Mouse (Mus musculus) right cerebral cortex, postnatal 4 days (tissue): ENCODE data around the gene Nmur1.

Experiments
- DNase-seq: peaks from one replicate; pipeline ENCODE4 v3.0.0-alpha.2; 2022

Nmur1 gene

DNA sequence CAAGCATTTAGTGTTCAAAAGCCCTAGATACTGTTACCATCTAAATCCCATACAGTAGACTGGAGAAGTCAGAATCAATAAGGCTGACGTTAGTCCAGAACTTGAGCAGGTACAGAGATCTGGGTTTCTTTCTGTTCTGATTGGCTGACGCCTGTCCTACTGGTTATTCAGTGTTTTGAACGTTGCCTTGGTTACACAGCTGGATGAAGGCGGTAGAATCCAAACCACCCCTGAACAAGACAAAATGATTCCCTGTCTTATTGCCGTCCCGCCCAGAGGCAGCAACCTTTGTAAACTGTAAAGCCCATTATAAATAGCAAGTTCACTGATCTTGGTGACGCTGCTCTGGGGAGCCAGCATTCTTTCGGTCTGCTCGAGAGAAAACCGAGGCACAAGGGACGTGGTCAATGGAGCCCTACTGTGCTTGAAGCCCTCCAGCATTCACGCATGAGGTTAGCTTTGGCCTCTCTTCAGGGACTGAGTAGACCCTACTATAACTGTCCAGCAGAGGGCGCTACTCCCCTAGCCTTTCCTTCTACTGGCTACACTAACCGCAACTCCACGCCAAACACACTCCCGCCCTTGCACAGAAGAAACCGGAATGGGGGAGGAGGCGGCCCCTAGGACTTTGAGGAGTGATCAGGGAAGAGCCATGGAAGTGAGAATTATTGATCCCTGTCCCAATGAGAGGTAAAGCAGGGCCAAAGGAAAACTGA is 14.3 kb upstream of the Nmur1 start:
- peak; percentile 98 for DNase-seq

DNA sequence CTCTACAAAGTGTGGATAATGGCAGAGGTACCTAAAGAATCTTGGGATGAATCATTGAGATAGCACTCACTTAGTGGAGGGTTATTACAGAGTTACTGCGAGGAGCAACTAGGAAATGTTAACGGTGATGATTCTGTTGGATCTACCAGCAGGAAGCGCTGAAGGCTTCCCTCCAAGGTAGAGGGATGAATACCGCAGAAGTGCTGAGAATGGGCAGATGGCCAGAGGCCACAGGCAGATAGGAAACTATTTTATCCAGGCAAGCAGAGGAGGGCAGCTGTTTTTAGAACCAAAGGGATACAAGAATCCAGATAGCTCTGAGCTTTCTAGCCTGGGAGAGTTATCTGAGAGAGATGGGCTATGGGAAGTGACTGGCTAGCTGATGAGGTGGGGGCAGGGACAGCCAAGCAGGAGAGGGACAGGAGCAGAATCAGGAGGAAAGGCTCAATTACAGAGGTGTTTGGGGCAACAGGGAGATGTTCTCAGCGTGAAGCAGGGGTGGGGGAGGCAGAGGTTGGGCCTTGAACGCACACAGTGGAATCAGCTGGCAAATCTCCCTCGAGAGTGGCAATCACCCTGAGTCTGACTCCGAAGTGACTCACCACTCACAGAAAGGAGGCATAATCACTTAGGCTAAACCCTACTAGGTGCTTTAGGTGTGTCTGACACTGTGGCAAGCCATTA is 13.6 kb upstream of the Nmur1 start:
- DNase-seq: no peak

DNA sequence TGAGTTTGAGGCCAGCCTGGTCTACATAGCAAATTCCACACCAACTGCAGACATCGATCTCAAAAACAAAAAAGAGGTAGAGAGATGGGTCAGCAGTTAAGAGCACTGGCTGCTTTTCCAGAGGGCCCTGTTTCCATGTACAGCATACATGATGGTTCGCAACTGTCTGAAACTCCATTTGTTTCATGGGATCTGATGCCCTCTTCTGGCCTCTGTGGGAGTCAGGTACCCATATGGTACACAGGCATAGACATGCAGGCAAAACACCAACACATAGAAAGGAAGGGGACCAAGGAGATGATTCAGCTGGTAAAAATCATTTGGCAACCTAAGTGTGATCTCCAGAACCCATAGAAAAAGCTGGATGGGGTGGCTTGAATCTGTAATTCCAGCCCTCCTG is 12.5 kb upstream of the Nmur1 start:
- DNase-seq: no peak

DNA sequence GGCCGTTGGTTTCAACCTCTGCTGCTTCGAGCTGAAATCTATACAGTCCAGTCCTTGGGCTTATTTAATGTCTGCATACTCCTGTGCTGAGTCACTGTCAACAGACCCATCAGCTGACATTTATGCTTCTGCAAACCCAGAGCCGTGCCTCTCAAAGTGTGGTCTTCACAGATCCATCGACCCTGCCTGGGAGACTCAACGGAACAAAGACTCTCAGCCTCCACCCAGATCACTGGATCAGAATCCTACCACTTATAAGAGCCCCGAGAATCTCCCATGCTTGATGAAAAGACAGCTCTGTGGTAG is 11.9 kb upstream of the Nmur1 start:
- no peak for DNase-seq

DNA sequence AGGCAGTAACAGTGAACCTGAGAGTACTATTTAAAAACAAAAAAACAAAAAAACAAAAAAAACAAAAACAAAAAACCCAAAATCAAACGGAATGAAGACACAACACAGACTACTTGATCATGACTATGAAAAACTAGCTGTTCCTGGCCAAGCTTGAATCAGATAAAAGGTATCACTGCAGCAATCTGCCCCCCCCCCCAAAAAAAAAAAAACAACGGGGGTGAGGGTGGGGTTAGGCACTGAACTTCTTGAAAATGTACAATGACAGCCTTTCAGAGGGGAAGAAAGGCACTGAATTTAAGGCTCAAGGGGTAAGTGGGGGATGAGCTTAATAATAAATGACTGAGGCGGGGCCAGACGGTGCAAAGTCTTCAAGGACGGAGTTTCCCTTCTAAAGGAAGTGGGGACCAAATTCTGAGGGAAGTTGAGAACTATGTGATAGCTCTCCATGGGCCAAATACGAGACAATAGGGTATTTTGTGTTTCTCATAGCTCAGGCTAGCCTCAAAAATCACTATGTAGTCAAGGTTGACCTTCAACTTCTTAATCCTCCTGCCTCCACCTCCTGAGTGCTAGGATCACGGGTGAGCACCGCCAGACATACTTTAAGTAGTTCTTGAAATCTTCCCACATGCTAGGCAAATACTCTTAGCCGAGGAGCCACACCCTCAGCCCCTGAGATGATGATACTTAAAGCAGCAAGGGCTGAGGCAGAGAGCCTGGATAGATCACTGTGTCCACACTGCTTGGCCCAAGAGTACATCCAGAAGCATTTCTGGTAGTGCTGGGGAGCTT is 11.4 kb upstream of the Nmur1 start:
- no peak for DNase-seq

GRCm38 (mm10) chr1:86435302-86435821 is 9.3 kb upstream of the Nmur1 start:
- DNase-seq: peak; percentile 65

- peak; percentile 98 for DNase-seq
These were observed 8.6 kb upstream of the Nmur1 start for GRCm38 (mm10) chr1:86434439-86435201.

DNA sequence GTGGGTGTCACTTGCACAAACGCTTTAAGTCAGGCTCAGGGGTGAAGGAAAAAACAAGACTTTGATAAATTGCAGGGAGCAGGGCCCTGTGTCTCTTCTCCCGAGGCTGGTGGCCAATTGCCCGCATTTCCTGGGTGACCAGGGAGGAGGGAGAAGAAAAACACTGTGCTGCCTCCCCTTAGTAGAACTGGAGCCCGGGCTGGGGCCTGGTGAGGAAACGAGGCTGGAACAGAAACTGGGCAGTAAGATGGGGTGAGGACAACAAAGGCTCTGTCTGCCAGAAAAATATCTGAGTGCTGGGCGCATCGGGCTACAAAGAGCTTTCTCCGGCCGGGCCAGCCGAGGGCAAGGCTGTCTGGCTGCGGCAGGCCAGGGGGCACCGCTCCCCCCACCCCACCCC is 8.0 kb upstream of the Nmur1 start:
- DNase-seq: peak; percentile 68

GRCm38 (mm10) chr1:86433359-86433758 is 7.3 kb upstream of the Nmur1 start:
- no peak for DNase-seq

DNA sequence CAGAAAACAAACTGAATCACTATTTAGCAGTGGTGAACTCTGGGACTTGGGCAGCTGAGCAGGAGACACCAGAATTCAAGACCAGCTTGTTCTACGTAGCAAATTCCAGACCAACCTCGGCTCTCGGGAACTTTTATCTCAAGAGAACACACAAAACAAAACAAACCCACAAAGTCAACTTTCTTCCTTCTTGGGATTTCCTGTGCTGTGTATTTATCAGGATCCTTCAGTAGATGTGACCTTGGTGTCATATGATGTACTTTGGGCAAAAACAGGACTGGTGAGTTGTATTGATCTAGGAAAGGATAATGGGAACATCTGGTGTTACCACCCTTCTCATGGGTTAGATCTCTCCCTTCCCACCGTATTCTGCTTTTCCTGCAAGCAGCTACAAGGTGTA is 6.8 kb upstream of the Nmur1 start:
- no peak for DNase-seq

- DNase-seq: peak; percentile 79
These were observed 4.0 kb upstream of the Nmur1 start for GRCm38 (mm10) chr1:86430056-86430455.

GRCm38 (mm10) chr1:86424835-86425547 is 1.0 kb downstream of the Nmur1 start:
- no peak for DNase-seq

DNA sequence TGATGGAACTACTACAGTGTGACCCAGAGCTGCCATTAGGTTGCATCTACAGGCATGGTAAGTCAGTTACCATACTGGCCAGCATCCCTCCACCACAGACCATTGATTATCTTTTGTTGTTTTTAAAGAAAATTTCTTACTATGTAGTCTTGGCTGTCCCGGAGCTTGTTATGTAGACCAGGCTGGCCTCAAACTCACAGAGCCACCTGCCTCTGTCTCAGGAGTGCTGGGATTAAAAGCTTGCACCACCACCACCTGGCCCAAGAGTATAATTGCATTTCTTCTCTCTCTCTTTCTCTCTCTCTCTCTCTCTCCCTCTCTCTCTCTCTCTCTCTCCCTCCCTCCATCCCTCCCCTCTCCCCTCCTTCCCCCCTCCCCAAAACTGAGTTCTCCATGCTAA is 1.7 kb downstream of the Nmur1 start:
- DNase-seq: no peak

GRCm38 (mm10) chr1:86423879-86424278 is 2.1 kb downstream of the Nmur1 start:
- no peak for DNase-seq

DNA sequence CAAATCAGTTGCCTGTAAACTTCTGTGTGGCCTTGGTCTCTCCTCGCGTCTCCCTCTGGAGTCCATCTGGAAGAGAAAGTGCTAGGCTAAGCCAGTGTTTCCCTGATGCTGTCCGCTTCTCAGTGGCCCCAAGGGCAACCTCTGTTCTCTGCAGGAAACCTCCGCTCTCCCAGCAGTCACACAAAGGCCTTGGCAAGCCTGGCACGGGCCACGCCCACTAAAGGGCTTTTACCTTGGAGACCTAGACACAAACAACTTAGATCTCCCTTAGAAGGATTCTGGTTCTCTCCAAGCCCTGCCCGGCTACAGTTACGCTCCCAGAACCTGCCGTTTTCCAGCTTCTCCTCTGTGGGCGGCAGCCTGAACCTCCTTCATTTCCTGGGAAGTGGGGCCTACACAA is 5.0 kb downstream of the Nmur1 start:
- no peak for DNase-seq

- DNase-seq: no peak
These were observed 9.7 kb downstream of the Nmur1 start for GRCm38 (mm10) chr1:86416321-86416720.

DNA sequence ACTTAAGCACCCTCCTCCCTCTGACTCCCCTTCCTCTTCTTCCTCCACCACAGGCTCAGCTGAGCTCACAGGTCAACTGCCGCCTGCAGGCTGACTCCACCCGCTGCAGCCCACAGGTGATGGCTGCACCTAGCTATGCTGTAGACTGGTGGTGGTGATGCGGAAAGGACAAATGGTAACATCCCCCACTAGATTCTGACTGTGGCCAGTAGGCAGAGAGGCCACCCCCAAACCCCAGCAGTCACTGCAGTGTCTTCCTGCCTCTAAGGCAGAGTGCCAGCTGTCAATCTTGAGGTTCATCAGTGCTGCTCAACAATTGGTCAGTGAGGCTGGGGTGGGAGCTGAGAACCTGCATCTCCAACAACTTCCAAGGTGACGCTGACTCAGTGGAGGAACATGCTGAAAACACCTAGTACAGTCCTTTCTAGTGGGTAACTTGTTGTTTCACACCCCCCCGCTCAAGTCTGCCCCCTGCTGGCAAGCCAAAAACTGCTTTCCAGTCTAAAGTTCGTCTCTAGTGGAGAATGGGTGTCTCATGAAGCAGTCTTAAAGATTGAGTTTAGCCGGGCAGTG is 10.3 kb downstream of the Nmur1 start:
- DNase-seq: no peak

GRCm38 (mm10) chr1:86415144-86415543 is 10.9 kb downstream of the Nmur1 start:
- no peak for DNase-seq

DNA sequence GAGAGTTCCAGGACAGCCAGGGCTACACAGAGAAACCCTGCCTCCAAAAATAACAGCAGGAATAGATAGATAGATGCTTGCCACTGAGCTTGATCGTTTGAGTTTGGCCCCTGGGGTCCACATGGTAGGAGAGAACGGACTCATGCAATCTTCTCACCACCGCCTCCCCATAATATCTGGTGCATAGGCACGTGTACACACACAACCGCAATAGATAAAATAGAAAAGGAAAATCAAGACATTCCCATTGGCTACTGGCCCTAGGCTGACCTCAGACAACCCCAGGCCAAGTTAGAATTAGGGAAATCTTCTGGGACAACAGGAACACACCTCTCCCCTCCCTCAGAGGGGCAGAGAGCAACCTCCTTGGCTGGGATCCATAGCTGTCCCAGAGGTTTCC is 11.3 kb downstream of the Nmur1 start:
- DNase-seq: no peak

- no peak for DNase-seq
These were observed 16.6 kb downstream of the Nmur1 start for GRCm38 (mm10) chr1:86409476-86409875.

- no peak for DNase-seq
These were observed 17.5 kb downstream of the Nmur1 start for GRCm38 (mm10) chr1:86408515-86408914.

GRCm38 (mm10) chr1:86406914-86407313 is 19.1 kb downstream of the Nmur1 start:
- DNase-seq: no peak
